Mouse (Mus musculus) lung, postnatal 14 days (tissue): ENCODE results near the gene Rbfox1.

ENCODE experiments used
- DNase-seq: peaks from one replicate; pipeline ENCODE4 v3.0.0; 2021

Gene Rbfox1

GRCm38 (mm10) chr16:5884746-5885689 is at the start of gene Rbfox1:
Gene Rbfox1 (plus strand): TSS chr16:5885355.
- no peak for DNase-seq

- no peak for DNase-seq
Measured at GRCm38 (mm10) chr16:5836744-5837143, 48.4 kb upstream of the Rbfox1 start.

- DNase-seq: no peak
Measured at GRCm38 (mm10) chr16:5841167-5841566, 44.0 kb upstream of the Rbfox1 start.

- DNase-seq: no peak
Measured at GRCm38 (mm10) chr16:5845645-5846044, 39.5 kb upstream of the Rbfox1 start.

GRCm38 (mm10) chr16:5853055-5853454 is 32.1 kb upstream of the Rbfox1 start:
- no peak for DNase-seq

GRCm38 (mm10) chr16:5864350-5864749 is 20.8 kb upstream of the Rbfox1 start:
- no peak for DNase-seq

- no peak for DNase-seq
Measured at GRCm38 (mm10) chr16:5866966-5867365, 18.2 kb upstream of the Rbfox1 start.

GRCm38 (mm10) chr16:5870391-5870790 is 14.8 kb upstream of the Rbfox1 start:
- DNase-seq: no peak

- peak; percentile 70 for DNase-seq
Measured at GRCm38 (mm10) chr16:5881820-5882219, 3.3 kb upstream of the Rbfox1 start.

- no peak for DNase-seq
Measured at GRCm38 (mm10) chr16:5885690-5886050, 515 bp downstream of the Rbfox1 start.

GRCm38 (mm10) chr16:5895564-5895963 is 10.4 kb downstream of the Rbfox1 start:
- no peak for DNase-seq

GRCm38 (mm10) chr16:5898330-5898729 is 13.2 kb downstream of the Rbfox1 start:
- no peak for DNase-seq

- DNase-seq: no peak
Measured at GRCm38 (mm10) chr16:5910742-5911141, 25.6 kb downstream of the Rbfox1 start.

GRCm38 (mm10) chr16:5911880-5912327 is 26.7 kb downstream of the Rbfox1 start:
- DNase-seq: no peak

GRCm38 (mm10) chr16:5917937-5918336 is 32.8 kb downstream of the Rbfox1 start:
- no peak for DNase-seq

- no peak for DNase-seq
Measured at GRCm38 (mm10) chr16:5926986-5927385, 41.8 kb downstream of the Rbfox1 start.

- peak; percentile 73 for DNase-seq
Measured at GRCm38 (mm10) chr16:5931680-5932079, 46.5 kb downstream of the Rbfox1 start.

- no peak for DNase-seq
Measured at GRCm38 (mm10) chr16:5940016-5940415, 54.9 kb downstream of the Rbfox1 start.

GRCm38 (mm10) chr16:5945682-5946081 is 60.5 kb downstream of the Rbfox1 start:
- DNase-seq: no peak

- no peak for DNase-seq
Measured at GRCm38 (mm10) chr16:5953106-5953505, 68.0 kb downstream of the Rbfox1 start.

GRCm38 (mm10) chr16:5957418-5957817 is 72.3 kb downstream of the Rbfox1 start:
- DNase-seq: no peak

- no peak for DNase-seq
Measured at GRCm38 (mm10) chr16:5961786-5962185, 76.6 kb downstream of the Rbfox1 start.

GRCm38 (mm10) chr16:5974172-5974571 is 89.0 kb downstream of the Rbfox1 start:
- DNase-seq: no peak
